Mouse (Mus musculus): ENCODE measurements around the gene Ror1. TPM values are rescaled to one million over a fixed set of nuclear protein-coding genes. Genes with fewer than 3 reads are reported as not detected.

The Ror1 gene
- polyA plus RNA-seq, 1 experiment from 2014 or later = 13.9 TPM

DNA sequence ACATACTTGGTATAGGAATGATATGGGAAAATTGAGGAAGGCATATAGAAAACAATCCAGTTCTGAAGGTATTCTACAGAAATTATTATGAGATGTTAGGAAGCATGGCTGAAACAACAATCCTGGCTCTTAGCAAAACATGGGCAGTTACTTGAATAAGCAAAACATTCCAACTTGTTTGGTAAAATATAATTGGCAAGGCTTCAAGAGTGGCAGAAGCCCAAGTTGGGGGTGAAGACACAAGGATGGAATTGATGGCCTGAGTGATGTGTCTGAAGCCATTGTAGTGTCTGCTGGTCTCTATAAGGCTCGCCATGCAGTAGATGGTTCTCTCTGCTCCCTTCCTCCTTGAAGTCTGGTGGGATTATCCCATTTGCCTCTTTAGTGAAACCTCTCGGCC is 35.9 kb downstream of the Ror1 start:
- no peak overlapping the region for H3K9ac ChIP-seq
- WGBS = 84% methylated on average over 2 of the region's 2 CpGs
- H3K27ac ChIP-seq (ENCODE audit: poor library complexity, severe bottlenecking) = no peak overlapping the region
- peaks cover 17% of the 10 kb centered on the region for H3K4me1 ChIP-seq (replicated peaks)
- H3K4me3 ChIP-seq = no peak overlapping the region
- no peak overlapping the region for H3K4me2 ChIP-seq
- no peaks in the 10 kb centered on the region for H3K27me3 ChIP-seq (replicated peaks)
- no peaks in the 10 kb centered on the region for H3K9me3 ChIP-seq (replicated peaks)
- no peaks in the 10 kb centered on the region for H3K36me3 ChIP-seq
- ATAC-seq (ENCODE audit: insufficient number of reproducible peaks, low FRiP score) = no peak

DNA sequence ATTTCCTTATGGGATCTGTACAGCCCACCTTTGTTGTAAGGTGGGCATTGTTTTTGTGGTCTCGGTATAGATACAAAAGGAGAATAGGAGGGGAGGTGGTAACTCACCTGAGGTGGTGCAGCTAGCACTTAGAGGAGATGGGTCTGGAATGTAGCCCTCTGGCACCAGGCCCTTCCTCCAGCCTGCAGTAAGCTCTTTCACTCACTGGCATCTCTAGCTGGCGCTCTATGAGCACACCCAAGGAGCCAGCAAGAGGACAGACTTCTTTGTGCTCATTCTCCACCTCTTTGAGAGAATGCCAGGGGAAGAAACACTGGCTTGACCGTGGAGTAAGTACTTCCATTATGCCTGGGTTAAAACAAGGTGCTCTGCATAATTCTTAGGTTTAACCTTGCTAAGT is 36.7 kb downstream of the Ror1 start:
- no peaks in the 10 kb centered on the region for H3K36me3 ChIP-seq
- no peak for ATAC-seq (ENCODE audit: insufficient number of reproducible peaks, low FRiP score)
- no peak overlapping the region for H3K27ac ChIP-seq (ENCODE audit: poor library complexity, severe bottlenecking)
- no peak overlapping the region for H3K4me3 ChIP-seq
- no peaks in the 10 kb centered on the region for H3K9me3 ChIP-seq (replicated peaks)
- H3K4me2 ChIP-seq = no peak overlapping the region
- no peak overlapping the region for H3K9ac ChIP-seq
- H3K4me1 ChIP-seq (replicated peaks) = peaks cover 17% of the 10 kb centered on the region
- H3K27me3 ChIP-seq (replicated peaks) = no peaks in the 10 kb centered on the region
- WGBS = 83% methylated on average over 3 of the region's 3 CpGs

DNA sequence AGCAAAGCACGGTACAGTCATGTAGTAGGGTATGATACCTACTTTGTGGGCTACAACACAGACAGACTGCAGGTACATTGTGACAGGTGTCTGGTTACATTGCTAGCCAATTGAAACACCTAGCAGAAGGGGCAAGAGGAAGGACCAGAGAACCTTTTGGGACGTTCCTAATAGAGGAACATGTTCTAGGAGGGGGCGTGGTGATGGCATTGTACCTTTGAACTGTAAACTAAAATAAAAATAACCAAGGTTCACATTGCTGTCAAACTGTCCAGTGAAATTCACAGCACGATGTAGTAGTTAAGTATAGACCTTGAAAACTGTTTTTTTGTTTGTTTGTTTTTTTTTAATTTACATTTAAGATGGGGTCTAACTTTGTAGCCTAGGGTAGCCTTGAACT is 40.5 kb downstream of the Ror1 start:
- Histone ChIP-seq H3K4me3 (no peak overlapping the region), H3K27ac (ENCODE audit: poor library complexity, severe bottlenecking) (no peak overlapping the region), H3K4me2 (no peak overlapping the region), H3K27me3 (replicated peaks) (no peaks in the 10 kb centered on the region), H3K9me3 (replicated peaks) (no peaks in the 10 kb centered on the region), H3K9ac (no peak overlapping the region), H3K4me1 (replicated peaks) (peaks cover 11% of the 10 kb centered on the region), H3K36me3 (no peaks in the 10 kb centered on the region)
- WGBS = 70% methylated on average over 4 of the region's 4 CpGs
- ATAC-seq (ENCODE audit: insufficient number of reproducible peaks, low FRiP score) = no peak

DNA sequence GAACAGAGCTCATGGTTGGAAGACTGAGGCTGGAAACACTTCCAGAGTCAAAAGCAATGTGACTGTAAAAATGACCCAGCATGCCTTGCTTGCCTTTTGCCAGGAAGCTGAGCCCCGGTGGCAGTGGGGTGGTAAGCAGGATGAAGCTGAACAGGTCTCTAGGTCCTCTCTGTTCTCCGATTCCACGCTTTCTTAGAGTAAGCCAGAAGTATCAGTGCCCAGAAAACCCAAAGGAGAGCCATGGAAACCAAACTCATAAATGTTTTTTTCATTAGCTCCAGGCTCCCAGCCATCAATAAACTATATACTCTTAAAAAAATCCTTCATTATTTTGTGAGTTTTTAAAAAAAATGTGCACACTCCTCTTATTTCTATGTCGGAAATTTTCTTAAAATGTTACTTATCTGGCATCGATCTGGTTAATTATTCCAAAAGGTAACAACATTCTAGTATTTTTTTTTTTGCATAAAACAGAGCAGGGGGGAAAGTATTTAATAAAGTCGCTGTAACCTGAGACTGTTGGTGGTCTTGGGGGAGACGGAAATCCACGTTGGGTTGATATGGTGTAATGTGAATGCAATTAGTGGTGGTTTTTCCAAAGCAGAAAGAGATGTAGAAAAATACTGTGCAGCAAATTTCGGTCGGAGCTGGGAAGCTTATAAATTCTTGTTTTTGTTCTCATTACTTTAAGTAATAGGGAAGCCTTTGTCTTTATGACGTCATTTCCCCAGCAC is 41.7 kb downstream of the Ror1 start:
- Histone ChIP-seq H3K36me3 (no peaks in the 10 kb centered on the region), H3K9me3 (replicated peaks) (no peaks in the 10 kb centered on the region), H3K27ac (ENCODE audit: poor library complexity, severe bottlenecking) (no peak overlapping the region), H3K4me3 (no peak overlapping the region), H3K9ac (no peak overlapping the region), H3K4me2 (no peak overlapping the region), H3K4me1 (replicated peaks) (peaks cover 17% of the 10 kb centered on the region), H3K27me3 (replicated peaks) (no peaks in the 10 kb centered on the region)
- 90% methylated on average over 11 of the region's 11 CpGs for WGBS
- ATAC-seq (ENCODE audit: insufficient number of reproducible peaks, low FRiP score) = no peak

DNA sequence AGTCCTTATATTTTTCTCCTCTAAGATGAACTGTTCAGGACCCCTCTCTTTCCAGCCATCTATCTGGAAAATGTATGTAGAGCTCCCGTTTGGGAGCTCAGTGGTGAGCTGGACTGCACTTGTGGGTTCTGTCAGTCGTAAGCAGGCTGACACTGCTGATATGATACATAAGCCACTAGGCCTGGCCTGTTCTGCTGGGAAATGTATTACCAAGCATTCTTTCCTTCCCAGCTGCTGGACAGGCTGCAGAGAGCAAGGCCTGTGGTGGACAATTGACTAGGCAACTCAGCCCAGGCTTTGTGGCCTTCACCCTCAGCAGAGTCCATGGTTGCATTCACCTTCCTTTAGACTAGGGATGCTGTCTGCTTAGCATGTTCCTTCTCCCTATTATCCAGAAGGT is 46.0 kb downstream of the Ror1 start:
- Histone ChIP-seq H3K4me2 (no peak overlapping the region), H3K4me1 (replicated peaks) (peaks cover 19% of the 10 kb centered on the region), H3K36me3 (no peaks in the 10 kb centered on the region), H3K27ac (ENCODE audit: poor library complexity, severe bottlenecking) (peak overlapping the region; percentile 48; the same call in 1 of the 2 replicates), H3K27me3 (replicated peaks) (no peaks in the 10 kb centered on the region), H3K4me3 (no peak overlapping the region), H3K9me3 (replicated peaks) (no peaks in the 10 kb centered on the region), H3K9ac (no peak overlapping the region)
- no peak for ATAC-seq (ENCODE audit: insufficient number of reproducible peaks, low FRiP score)
- WGBS = 2% methylated on average over 2 of the region's 2 CpGs

DNA sequence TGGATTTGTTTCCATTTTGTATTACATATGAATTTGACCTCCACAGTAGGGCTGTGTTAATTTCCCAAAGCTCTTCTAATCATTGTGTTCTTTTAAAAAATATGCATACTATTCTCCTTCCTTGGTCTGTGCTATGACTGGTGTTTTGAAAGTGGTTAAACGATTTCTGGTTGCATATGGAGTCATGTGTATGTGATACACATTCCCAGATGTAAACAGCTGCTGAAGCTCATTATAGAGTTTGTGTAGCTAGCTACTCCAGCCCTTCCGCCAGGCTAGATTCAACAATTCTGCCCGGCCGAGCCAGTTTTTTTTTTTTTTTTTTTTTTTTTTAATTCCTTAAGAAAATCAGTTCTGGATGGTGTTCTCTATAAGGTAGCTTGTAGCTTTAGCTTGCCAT is 49.2 kb downstream of the Ror1 start:
- H3K4me1 ChIP-seq (replicated peaks) = peaks cover 15% of the 10 kb centered on the region
- no peak for ATAC-seq (ENCODE audit: insufficient number of reproducible peaks, low FRiP score)
- H3K27ac ChIP-seq (ENCODE audit: poor library complexity, severe bottlenecking) = no peak overlapping the region
- no peaks in the 10 kb centered on the region for H3K36me3 ChIP-seq
- no peaks in the 10 kb centered on the region for H3K27me3 ChIP-seq (replicated peaks)
- no peak overlapping the region for H3K9ac ChIP-seq
- WGBS = 83% methylated on average over 4 of the region's 4 CpGs
- no peak overlapping the region for H3K4me2 ChIP-seq
- H3K9me3 ChIP-seq (replicated peaks) = no peaks in the 10 kb centered on the region
- H3K4me3 ChIP-seq = no peak overlapping the region

DNA sequence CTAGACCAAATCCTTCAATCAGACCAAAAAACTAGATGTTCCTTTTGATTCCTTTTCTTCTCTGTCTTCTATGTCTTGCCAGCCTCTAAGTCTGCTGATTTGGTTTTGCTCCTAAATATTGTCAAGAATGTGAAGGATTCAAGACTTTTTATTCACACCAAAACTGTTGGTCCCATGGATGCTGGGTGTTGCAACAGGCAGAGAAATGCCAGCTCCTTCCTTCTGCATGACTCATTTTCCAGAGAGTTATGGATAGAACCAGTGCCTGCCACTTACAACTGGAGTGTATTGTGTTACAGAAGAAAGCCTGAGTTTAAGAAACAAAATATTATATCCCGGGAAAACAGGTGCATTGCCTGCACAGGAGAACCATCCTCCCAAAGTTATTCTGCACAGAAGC is 55.2 kb downstream of the Ror1 start:
- no peak for ATAC-seq (ENCODE audit: insufficient number of reproducible peaks, low FRiP score)
- WGBS = 81% methylated on average over 1 of the region's 1 CpGs
- no peaks in the 10 kb centered on the region for H3K36me3 ChIP-seq
- no peak overlapping the region for H3K4me3 ChIP-seq
- no peaks in the 10 kb centered on the region for H3K9me3 ChIP-seq (replicated peaks)
- H3K27ac ChIP-seq (ENCODE audit: poor library complexity, severe bottlenecking) = no peak overlapping the region
- H3K4me1 ChIP-seq (replicated peaks) = peaks cover 13% of the 10 kb centered on the region; the same call in 1 of the 2 replicates
- H3K27me3 ChIP-seq (replicated peaks) = no peaks in the 10 kb centered on the region
- no peak overlapping the region for H3K4me2 ChIP-seq
- H3K9ac ChIP-seq = no peak overlapping the region

DNA sequence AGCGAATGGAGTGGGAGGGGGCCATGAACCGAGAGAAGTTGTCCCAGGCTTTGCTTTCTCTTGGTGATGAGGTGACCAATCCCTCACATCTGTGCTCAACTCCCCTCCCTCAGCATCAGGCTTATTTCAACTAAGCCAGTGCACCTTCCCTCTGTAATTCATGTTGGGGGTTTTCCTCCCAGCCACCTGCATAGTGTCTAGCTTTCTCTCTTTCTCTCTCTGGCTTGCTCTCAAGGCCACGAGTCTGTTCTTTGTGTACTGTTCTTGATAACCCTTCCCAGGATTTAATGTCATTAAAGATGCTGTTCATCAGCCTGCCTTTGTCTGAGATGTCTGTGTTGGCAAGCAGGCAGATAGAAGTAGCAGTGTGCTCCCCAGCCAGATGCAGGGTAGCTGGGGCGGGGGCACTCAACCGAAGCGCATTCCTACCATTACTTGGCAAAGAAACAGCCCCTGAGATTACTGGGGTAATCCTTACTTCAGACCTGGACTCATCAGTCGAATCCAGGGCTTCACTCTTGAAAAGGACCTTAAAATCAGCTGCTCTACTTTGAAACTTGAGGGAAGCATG is 59.1 kb downstream of the Ror1 start:
- Histone ChIP-seq H3K27ac (ENCODE audit: poor library complexity, severe bottlenecking) (no peak overlapping the region), H3K4me2 (no peak overlapping the region), H3K9me3 (replicated peaks) (no peaks in the 10 kb centered on the region), H3K9ac (no peak overlapping the region), H3K27me3 (replicated peaks) (no peaks in the 10 kb centered on the region), H3K4me3 (no peak overlapping the region), H3K4me1 (replicated peaks) (peaks cover 13% of the 10 kb centered on the region; the same call in 1 of the 2 replicates), H3K36me3 (no peaks in the 10 kb centered on the region)
- 56% methylated on average over 7 of the region's 7 CpGs for WGBS
- no peak for ATAC-seq (ENCODE audit: insufficient number of reproducible peaks, low FRiP score)

DNA sequence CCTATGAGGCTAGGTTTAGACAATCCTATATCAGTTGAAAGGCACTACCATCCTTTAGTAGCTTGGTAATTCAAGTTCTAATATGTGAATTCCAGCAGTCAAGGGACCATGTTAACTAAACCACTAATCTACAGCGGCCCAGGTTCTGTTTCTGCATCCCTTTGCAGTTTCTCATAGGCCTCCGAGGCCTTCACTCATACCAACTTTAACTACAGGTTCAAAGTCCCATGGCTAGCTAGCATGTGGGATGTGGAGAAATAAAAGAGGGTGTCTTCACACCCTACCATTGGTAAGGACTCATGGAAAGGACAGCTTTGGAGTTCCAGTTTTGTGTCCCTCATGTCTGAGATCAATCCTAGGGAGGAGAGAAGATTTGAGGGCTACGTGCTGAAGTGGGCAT is 60.1 kb downstream of the Ror1 start:
- no peak overlapping the region for H3K4me2 ChIP-seq
- H3K27me3 ChIP-seq (replicated peaks) = no peaks in the 10 kb centered on the region
- 86% methylated on average over 3 of the region's 3 CpGs for WGBS
- peaks cover 13% of the 10 kb centered on the region; the same call in 1 of the 2 replicates for H3K4me1 ChIP-seq (replicated peaks)
- ATAC-seq (ENCODE audit: insufficient number of reproducible peaks, low FRiP score) = no peak
- no peak overlapping the region for H3K27ac ChIP-seq (ENCODE audit: poor library complexity, severe bottlenecking)
- H3K4me3 ChIP-seq = no peak overlapping the region
- H3K36me3 ChIP-seq = no peaks in the 10 kb centered on the region
- H3K9me3 ChIP-seq (replicated peaks) = no peaks in the 10 kb centered on the region
- H3K9ac ChIP-seq = no peak overlapping the region

DNA sequence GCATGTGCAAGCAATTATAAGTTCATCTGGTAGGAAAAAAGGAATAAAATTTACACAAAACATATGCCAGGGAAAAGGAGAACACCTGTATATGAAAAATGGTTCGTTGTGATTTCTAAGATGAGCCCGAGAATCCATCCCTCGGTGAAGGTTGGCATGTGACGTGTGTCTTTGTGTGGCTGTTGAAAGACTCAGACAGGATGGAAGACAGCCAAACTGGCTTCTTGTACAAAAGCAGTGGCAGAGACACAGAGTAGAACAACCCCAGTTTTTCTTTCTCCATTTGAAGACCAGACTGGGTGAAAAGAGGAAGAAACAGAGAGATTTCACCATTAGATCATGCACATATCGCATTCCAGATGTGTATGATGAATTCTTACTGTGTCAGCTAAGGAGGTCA is 62.8 kb downstream of the Ror1 start:
- Histone ChIP-seq H3K27me3 (replicated peaks) (no peaks in the 10 kb centered on the region), H3K36me3 (no peaks in the 10 kb centered on the region), H3K4me3 (no peak overlapping the region), H3K27ac (ENCODE audit: poor library complexity, severe bottlenecking) (no peak overlapping the region), H3K9me3 (replicated peaks) (no peaks in the 10 kb centered on the region), H3K4me1 (replicated peaks) (peaks cover 31% of the 10 kb centered on the region), H3K9ac (no peak overlapping the region), H3K4me2 (no peak overlapping the region)
- WGBS = 85% methylated on average over 5 of the region's 5 CpGs
- ATAC-seq (ENCODE audit: insufficient number of reproducible peaks, low FRiP score) = no peak

DNA sequence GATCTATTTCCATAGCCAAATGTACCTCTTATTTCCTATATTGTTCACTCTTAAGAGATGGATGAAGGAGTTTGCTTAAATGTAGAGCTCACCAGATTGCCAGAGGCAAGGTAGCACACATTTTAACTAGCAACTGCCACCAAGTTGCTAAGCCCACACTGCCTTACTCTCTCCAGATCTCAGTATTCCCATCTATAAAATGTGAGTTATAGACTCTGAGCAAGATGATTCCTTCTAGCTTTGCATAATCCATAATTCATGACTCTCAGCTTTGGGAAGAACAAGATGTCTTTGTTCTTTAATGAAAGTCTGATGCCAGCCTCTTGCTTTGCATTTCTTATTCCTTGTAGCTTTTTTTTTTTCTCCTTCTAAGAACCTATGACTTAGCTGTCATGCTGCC is 64.6 kb downstream of the Ror1 start:
- Histone ChIP-seq H3K36me3 (no peaks in the 10 kb centered on the region), H3K4me1 (replicated peaks) (peaks cover 30% of the 10 kb centered on the region), H3K9ac (no peak overlapping the region), H3K27ac (ENCODE audit: poor library complexity, severe bottlenecking) (no peak overlapping the region), H3K4me3 (no peak overlapping the region), H3K4me2 (no peak overlapping the region), H3K9me3 (replicated peaks) (no peaks in the 10 kb centered on the region), H3K27me3 (replicated peaks) (no peaks in the 10 kb centered on the region)
- ATAC-seq (ENCODE audit: insufficient number of reproducible peaks, low FRiP score) = no peak

DNA sequence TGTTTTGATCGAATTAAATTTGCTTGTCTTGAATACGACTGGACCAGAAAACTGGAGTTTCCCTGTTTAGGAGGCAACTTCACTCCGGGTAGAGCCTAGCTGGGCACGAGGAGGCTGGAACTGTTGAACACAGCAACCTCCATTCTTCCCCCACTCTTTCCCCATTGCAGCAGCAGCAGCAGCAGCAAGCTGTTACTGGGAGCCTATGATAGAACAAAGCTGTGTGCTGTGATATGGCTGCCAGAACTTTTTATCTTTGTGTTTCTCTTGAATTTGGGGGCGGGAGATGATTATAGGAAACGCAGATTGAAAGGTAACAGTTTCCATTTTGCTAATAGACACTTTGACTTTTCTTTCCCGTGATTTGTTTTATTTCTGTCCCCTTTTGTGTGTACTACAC is 70.2 kb downstream of the Ror1 start:
- no peaks in the 10 kb centered on the region for H3K27me3 ChIP-seq (replicated peaks)
- H3K4me2 ChIP-seq = no peak overlapping the region
- peaks cover 60% of the 10 kb centered on the region for H3K4me1 ChIP-seq (replicated peaks)
- H3K4me3 ChIP-seq = no peak overlapping the region
- no peaks in the 10 kb centered on the region for H3K36me3 ChIP-seq
- no peak overlapping the region for H3K9ac ChIP-seq
- no peaks in the 10 kb centered on the region for H3K9me3 ChIP-seq (replicated peaks)
- no peak overlapping the region for H3K27ac ChIP-seq (ENCODE audit: poor library complexity, severe bottlenecking)
- no peak for ATAC-seq (ENCODE audit: insufficient number of reproducible peaks, low FRiP score)
- whole genome bisulfite sequencing = 65% methylated on average over 7 of the region's 7 CpGs

Measured in heart, embryonic 12.5 days (tissue).